Mouse (Mus musculus): ENCODE data around the gene Snap47.

Gene Snap47

GRCm38 (mm10) chr11:59451086-59451485, at the start of gene Snap47:
TSS of gene Snap47 (minus strand) at chr11:59451186.
- no peak for DNase-seq (ENCODE audit: low spot score)

- DNase-seq (ENCODE audit: low spot score), result no peak
Measured at GRCm38 (mm10) chr11:59497747-59498146, 46.8 kb upstream of the Snap47 start.

GRCm38 (mm10) chr11:59496672-59497310, 45.8 kb upstream of the Snap47 start:
- no peak for DNase-seq (ENCODE audit: low spot score)

- DNase-seq (ENCODE audit: low spot score), result no peak
Measured at GRCm38 (mm10) chr11:59486222-59486621, 35.2 kb upstream of the Snap47 start.

GRCm38 (mm10) chr11:59485641-59486040, 34.7 kb upstream of the Snap47 start:
- DNase-seq (ENCODE audit: low spot score), result no peak

- DNase-seq (ENCODE audit: low spot score), result no peak
Measured at GRCm38 (mm10) chr11:59483212-59483611, 32.2 kb upstream of the Snap47 start.

GRCm38 (mm10) chr11:59477240-59477639, 26.3 kb upstream of the Snap47 start:
- no peak for DNase-seq (ENCODE audit: low spot score)

- peak; percentile 89 for DNase-seq (ENCODE audit: low spot score)
Measured at GRCm38 (mm10) chr11:59472326-59472677, 21.3 kb upstream of the Snap47 start, which contains the start of gene Zfp867. TSS of gene Zfp867 (minus strand) at chr11:59472474.

GRCm38 (mm10) chr11:59471413-59472325, 20.7 kb upstream of the Snap47 start:
- no peak for DNase-seq (ENCODE audit: low spot score)

- DNase-seq (ENCODE audit: low spot score), result no peak
Measured at GRCm38 (mm10) chr11:59460459-59460858, 9.5 kb upstream of the Snap47 start.

- peak; percentile 88 for DNase-seq (ENCODE audit: low spot score)
Measured at GRCm38 (mm10) chr11:59458973-59459372, 8.0 kb upstream of the Snap47 start.

GRCm38 (mm10) chr11:59456891-59457290, 5.9 kb upstream of the Snap47 start:
- DNase-seq (ENCODE audit: low spot score), result no peak

GRCm38 (mm10) chr11:59456346-59456745, 5.4 kb upstream of the Snap47 start:
- no peak for DNase-seq (ENCODE audit: low spot score)

GRCm38 (mm10) chr11:59450230-59450771, 685 bp downstream of the Snap47 start:
- no peak for DNase-seq (ENCODE audit: low spot score)

GRCm38 (mm10) chr11:59449741-59450229, 1.2 kb downstream of the Snap47 start, which contains the start of gene Jmjd4:
TSS of gene Jmjd4 (plus strand) at chr11:59450045.
- DNase-seq (ENCODE audit: low spot score), result peak; percentile 92

GRCm38 (mm10) chr11:59443102-59443501, 7.9 kb downstream of the Snap47 start:
- no peak for DNase-seq (ENCODE audit: low spot score)

- DNase-seq (ENCODE audit: low spot score), result no peak
Measured at GRCm38 (mm10) chr11:59437954-59438353, 13.0 kb downstream of the Snap47 start.

- no peak for DNase-seq (ENCODE audit: low spot score)
Measured at GRCm38 (mm10) chr11:59432261-59432660, 18.7 kb downstream of the Snap47 start.

GRCm38 (mm10) chr11:59429959-59430358, 21.0 kb downstream of the Snap47 start:
- DNase-seq (ENCODE audit: low spot score), result no peak

GRCm38 (mm10) chr11:59428057-59428660, 22.8 kb downstream of the Snap47 start:
- DNase-seq (ENCODE audit: low spot score), result no peak

GRCm38 (mm10) chr11:59425671-59426101, 25.3 kb downstream of the Snap47 start:
- no peak for DNase-seq (ENCODE audit: low spot score)

- no peak for DNase-seq (ENCODE audit: low spot score)
Measured at GRCm38 (mm10) chr11:59423010-59423588, 27.9 kb downstream of the Snap47 start.

Data from yolk sac, embryonic 10.5 days (tissue).